Mouse (Mus musculus) midbrain, embryonic 12.5 days (tissue): ENCODE measurements around the gene Plcl1. TPM values are rescaled to one million over a fixed set of nuclear protein-coding genes. Genes with fewer than 3 reads are reported as not detected.

Experiments used
- ATAC-seq: fragments of 200-750 bp; cut with Nextera tagmentation; 2 replicates; pipeline ENCODE4 v1.8.0; 2017; ENCODE audit warnings: low read depth, moderate TSS enrichment, moderate library complexity; ENCODE audit not compliant: low FRiP score
- H3K27ac ChIP-seq: fragments of 300-500 bp; sonication (generic); replicated peaks from 2 replicates; pipeline ENCODE4 v1.5.1; 2016; ENCODE audit warnings: mild to moderate bottlenecking
- H3K27me3 ChIP-seq: fragments of 300-500 bp; sonication (generic); 2 replicates; pipeline ENCODE4 v1.6.1; 2016; ENCODE audit warnings: mild to moderate bottlenecking
- H3K36me3 ChIP-seq: fragments of 300-500 bp; sonication (generic); 2 replicates; pipeline ENCODE4 v1.6.1; 2016
- H3K4me1 ChIP-seq: fragments of 300-500 bp; sonication (generic); 2 replicates; pipeline ENCODE4 v1.6.1; 2016
- H3K4me2 ChIP-seq: fragments of 300-500 bp; sonication (generic); replicated peaks from 2 replicates; pipeline ENCODE4 v1.6.1; 2016; ENCODE audit warnings: mild to moderate bottlenecking, moderate library complexity
- H3K4me3 ChIP-seq: fragments of 300-500 bp; sonication (generic); 2 replicates; pipeline ENCODE4 v1.5.1; 2016; ENCODE audit warnings: mild to moderate bottlenecking
- H3K9ac ChIP-seq: fragments of 300-500 bp; sonication (generic); replicated peaks from 2 replicates; pipeline ENCODE4 v1.6.1; 2016; ENCODE audit warnings: mild to moderate bottlenecking, moderate library complexity
- H3K9me3 ChIP-seq: fragments of 300-500 bp; sonication (generic); 2 replicates; pipeline ENCODE4 v1.6.1; 2016; ENCODE audit warnings: mild to moderate bottlenecking
- WGBS: fragments of 180-500 bp; shearing (Covaris S2); methylation state at CpG from one replicate; pipeline ENCODE4 v1.1.7; 2016; 5-methylcytosine and 5-hydroxymethylcytosine counted together
- polyA plus RNA-seq: library from polyadenylated mRNA; unstranded; fragments of >200 nt; fragmentation: Nextera tagmentation; extraction: Ambion mirVana; gene quantifications from 2 replicates; pipeline ENCODE4 v1.2.1, GENCODE M21; 2016

Plcl1 gene
- polyA plus RNA-seq, result 2.2 and 3.6 TPM in 2 replicates

DNA sequence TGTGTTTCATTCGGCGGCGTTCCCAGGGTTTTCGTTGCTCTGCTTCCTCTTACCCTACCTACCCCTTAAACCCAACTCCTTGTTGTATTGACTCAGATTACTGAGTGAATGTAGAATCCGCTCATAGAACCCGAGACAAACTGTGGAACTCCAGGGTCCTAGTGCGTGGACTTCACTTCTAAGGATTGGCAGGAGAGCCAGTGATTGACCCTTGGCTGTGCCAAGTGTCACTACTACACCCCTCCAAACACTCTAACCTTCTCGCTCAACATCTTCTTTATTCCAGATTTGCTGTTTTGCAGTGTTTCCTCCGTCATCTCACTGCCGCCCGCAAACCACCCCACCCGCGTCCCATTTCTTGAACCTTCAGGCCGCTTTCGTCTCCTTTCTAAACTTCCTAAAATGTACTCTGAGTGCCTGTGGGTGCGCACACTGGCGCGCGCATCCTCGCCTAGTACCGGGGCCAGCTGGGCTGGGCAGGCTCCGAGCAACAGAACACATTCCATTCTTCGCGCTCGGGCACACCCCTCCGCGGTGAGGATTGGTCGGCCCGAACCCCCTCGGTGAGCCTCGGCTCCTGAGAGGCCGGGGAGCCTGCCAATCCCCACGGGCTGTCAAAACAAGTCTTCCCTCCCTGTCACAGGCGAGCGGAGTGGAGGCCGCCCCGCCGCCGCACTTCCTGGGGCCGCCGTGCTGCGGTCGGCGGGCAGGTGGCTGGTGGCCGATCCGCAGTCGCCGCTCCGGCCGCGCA, at the start of gene Plcl1:
Gene Plcl1, plus strand, starts transcription at position 650 of the 751 bp plus-strand sequence.
- peaks cover 14% of the 10 kb centered on the region for H3K4me1 ChIP-seq
- H3K4me2 ChIP-seq, result peak within 1 kb of the TSS; percentile 96
- 4% methylated on average over 50 of the region's 51 CpGs for WGBS
- peak within 1 kb of the TSS; percentile 74 for H3K4me3 ChIP-seq
- ATAC-seq, result peak; percentile 99
- no peaks in the 10 kb centered on the region for H3K9me3 ChIP-seq
- no peaks in the 10 kb centered on the region for H3K36me3 ChIP-seq
- H3K27ac ChIP-seq, result peak within 1 kb of the TSS; percentile 76
- H3K9ac ChIP-seq, result peak within 1 kb of the TSS; percentile 69
- H3K27me3 ChIP-seq, result peaks cover 21% of the 10 kb centered on the region

DNA sequence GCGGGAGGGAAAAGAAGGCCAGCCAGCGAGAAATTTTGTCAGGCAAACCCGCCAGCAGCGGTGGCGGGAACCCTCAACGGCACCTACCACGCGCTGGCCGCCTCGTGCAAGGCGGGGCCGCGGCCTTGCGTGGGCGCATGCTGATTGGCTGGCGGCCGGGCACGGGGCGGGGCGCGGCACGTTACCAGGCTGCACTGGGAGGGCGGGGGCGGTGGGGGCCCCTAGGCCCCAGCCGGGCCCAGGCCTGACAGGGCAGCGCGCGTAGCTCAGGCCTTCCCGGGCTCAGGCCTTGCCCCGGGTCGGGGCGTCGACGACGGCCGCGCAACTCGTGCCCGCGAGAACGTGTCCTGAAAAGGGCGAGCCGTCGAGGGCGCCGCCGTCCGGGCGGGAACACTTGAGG, 43.1 kb upstream of the Plcl1 start:
- WGBS, result 52% methylated on average over 44 of the region's 49 CpGs

DNA sequence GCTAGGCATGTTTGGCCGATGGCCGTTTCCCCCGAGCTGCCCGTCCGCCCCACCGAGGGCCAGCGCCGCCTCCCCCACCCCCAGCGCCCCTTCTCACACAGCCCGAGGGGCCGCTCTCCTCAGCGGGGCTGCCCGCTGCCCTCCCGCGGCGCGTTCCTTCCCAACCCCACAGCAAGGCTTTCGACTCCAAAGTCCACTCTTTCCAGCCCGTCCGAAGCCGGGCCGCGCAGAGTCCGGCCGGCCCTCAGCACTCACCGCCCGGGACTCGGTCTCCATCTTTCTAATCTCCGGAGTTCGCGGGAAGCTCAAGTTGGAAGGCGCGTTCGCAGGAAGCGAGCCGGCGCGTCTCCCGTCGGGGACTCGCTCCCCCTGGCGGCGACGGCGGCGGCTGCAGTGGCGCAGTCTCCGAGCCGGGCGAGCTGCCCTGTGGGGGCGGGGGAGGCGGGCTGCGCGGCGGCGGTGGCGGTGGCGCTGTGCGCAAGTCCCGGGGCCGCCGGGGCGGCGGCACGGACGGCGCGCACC, 42.6 kb upstream of the Plcl1 start, which contains the start of gene Boll:
Gene Boll, minus strand, starts transcription at position 426 of the 522 bp plus-strand sequence.
- Histone ChIP-seq H3K4me1 (0 out of 2 replicates have a peak, but pooled peaks cover 6% of the 10 kb centered on the region), H3K36me3 (no peaks in the 10 kb centered on the region), H3K27ac (no peak within 1 kb of the TSS), H3K9me3 (0 out of 2 replicates have a peak, but pooled peaks cover 4% of the 10 kb centered on the region), H3K27me3 (peaks cover 21% of the 10 kb centered on the region), H3K4me3 (peak within 1 kb of the TSS; percentile 51), H3K4me2 (peak within 1 kb of the TSS; percentile 58), H3K9ac (no peak within 1 kb of the TSS)
- ATAC-seq, result peak; percentile 89
- WGBS, result 12% methylated on average over 67 of the region's 68 CpGs

More for the DNA sequence above, 43.1 kb upstream of the Plcl1 start:
- Histone ChIP-seq H3K27ac (no peak overlapping the region), H3K4me3 (peak overlapping the region; percentile 51), H3K9ac (no peak overlapping the region), H3K36me3 (no peaks in the 10 kb centered on the region), H3K9me3 (0 out of 2 replicates have a peak, but pooled peaks cover 4% of the 10 kb centered on the region), H3K4me1 (0 out of 2 replicates have a peak, but pooled peaks cover 6% of the 10 kb centered on the region), H3K27me3 (peaks cover 21% of the 10 kb centered on the region), H3K4me2 (peak overlapping the region; percentile 58)
- ATAC-seq, result peak; percentile 66

DNA sequence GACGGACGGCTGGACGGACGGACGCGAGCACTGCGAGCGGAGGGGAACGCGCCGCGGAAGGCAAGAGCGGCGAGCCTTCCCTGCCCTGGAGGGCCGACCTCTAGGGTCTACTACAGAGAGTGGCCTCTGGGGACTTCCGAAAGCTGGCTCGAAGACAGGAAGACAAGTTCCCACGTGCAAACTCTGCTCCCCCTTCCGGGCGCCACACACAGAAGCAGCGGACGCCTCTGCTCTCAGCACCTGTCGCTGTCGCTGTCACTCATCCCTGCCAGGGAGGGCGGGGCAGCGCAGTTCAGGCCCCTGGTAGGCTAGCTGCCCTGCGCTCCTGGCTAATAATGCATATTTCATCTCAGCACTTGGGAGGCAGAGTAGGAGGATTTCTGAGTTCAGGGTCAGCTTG, 42.1 kb upstream of the Plcl1 start:
- Histone ChIP-seq H3K27ac (no peak overlapping the region), H3K4me3 (peak overlapping the region; percentile 51), H3K9me3 (0 out of 2 replicates have a peak, but pooled peaks cover 4% of the 10 kb centered on the region), H3K9ac (no peak overlapping the region), H3K36me3 (no peaks in the 10 kb centered on the region), H3K4me1 (0 out of 2 replicates have a peak, but pooled peaks cover 6% of the 10 kb centered on the region), H3K27me3 (peaks cover 21% of the 10 kb centered on the region), H3K4me2 (peak overlapping the region; percentile 58)
- WGBS, result under 1% methylated on average over 13 of the region's 27 CpGs
- ATAC-seq, result peak; percentile 86

DNA sequence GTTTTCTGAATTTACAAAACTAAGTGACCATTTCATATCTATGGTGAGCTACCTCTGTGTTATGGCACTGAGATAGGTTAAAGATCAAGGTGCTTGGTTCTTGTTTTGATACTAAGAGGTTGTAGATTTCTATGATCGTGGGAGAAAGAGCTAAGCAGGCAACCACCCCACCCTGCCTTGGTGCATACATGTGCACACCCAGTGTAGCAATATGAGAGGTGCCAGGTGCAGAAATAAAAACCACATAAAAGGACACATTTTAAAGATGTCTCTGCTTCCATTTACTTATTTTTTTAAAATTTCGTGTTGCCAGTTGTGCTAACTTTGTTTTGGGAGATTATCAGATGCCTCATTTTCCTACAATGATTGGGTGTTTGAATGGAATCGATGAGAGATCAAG, 33.1 kb upstream of the Plcl1 start:
- Histone ChIP-seq H3K4me2 (no peak overlapping the region), H3K36me3 (no peaks in the 10 kb centered on the region), H3K4me1 (no peaks in the 10 kb centered on the region), H3K9me3 (no peaks in the 10 kb centered on the region), H3K27ac (no peak overlapping the region), H3K4me3 (no peak overlapping the region), H3K27me3 (no peaks in the 10 kb centered on the region), H3K9ac (no peak overlapping the region)
- WGBS, result 83% methylated on average over 3 of the region's 3 CpGs
- ATAC-seq, result no peak

DNA sequence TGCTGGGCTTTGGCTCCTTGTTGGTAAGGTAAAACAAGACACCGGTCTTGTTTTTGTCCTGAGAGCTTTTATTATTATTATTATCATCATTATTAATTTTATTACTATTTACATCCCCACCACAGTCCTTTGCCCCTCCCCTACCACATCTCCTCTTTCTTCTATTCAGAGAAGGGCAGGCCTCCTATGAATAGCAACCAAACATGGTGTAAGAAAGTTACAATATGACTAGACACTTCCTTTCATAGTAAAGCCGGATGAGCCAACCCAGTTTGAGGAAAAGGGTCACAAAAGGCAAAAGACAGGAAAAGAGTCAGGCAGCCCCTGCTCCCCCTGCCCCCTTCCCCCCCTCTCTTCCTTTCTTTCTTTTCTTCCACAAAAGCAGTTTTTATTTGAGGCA, 25.2 kb upstream of the Plcl1 start:
- Histone ChIP-seq H3K27me3 (no peaks in the 10 kb centered on the region), H3K9me3 (no peaks in the 10 kb centered on the region), H3K9ac (no peak overlapping the region), H3K4me3 (no peak overlapping the region), H3K4me2 (no peak overlapping the region), H3K4me1 (peaks cover 2% of the 10 kb centered on the region; the same call in 1 of the 2 replicates), H3K27ac (no peak overlapping the region), H3K36me3 (no peaks in the 10 kb centered on the region)
- no peak for ATAC-seq
- 88% methylated on average over 2 of the region's 2 CpGs for WGBS

DNA sequence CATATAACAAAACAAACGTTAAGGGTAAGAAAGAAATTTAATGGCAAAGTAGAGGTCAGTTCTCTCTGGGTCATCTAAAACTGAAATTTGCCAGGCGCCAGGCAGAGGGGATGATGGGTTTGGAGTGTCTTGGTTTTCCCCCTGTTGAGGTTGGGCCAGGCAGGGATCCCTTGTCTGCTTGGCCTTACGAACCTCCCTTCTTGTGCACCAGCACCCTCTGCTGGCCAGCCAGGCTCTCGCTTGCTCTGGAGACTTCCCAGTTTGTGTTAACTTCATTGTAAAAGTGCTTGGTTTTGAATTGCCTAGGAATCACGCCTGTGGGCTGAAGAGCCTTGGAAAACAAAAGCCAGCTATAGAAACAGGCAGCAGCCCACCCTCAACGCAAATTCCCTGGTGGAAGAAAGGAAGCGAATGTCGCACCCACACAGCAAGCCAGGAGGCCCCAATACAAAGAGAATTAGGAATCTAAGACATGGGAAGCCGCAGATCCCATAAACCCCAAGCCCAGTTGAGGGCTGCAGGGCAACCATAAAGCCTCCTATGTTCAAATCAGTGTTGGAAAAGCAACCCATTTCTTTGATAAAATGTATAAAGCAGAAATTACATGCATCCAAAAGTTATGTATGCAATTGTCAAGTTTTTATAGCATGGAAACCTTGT, 22.5 kb upstream of the Plcl1 start:
- no peak overlapping the region for H3K27ac ChIP-seq
- no peaks in the 10 kb centered on the region for H3K9me3 ChIP-seq
- peak; percentile 86 for ATAC-seq
- H3K4me3 ChIP-seq, result no peak overlapping the region
- no peak overlapping the region for H3K9ac ChIP-seq
- H3K27me3 ChIP-seq, result no peaks in the 10 kb centered on the region
- H3K4me1 ChIP-seq, result peaks cover 2% of the 10 kb centered on the region; the same call in 1 of the 2 replicates
- H3K36me3 ChIP-seq, result no peaks in the 10 kb centered on the region
- WGBS, result 8% methylated on average over 9 of the region's 9 CpGs
- no peak overlapping the region for H3K4me2 ChIP-seq

DNA sequence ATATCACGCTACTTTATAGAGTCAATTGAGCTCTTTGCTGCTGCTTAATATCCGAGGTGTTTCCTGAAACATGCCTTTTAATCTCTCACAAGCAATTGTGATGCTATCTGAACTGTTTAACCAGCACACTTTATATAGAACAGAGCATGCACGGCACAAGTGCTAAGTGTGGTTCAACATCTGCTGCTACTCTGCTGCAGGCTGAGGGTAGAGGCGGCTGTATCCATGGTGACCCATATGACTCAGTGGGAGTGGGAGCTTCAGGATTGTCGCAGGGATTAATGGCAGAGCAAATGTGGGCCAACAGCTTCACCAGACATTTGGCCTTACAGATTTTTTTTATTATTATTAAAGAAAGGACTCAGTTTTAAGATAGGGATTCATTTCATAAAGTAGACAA, 5.8 kb upstream of the Plcl1 start:
- no peaks in the 10 kb centered on the region for H3K9me3 ChIP-seq
- H3K36me3 ChIP-seq, result no peaks in the 10 kb centered on the region
- H3K27me3 ChIP-seq, result peaks cover 9% of the 10 kb centered on the region
- H3K4me1 ChIP-seq, result no peaks in the 10 kb centered on the region
- no peak overlapping the region for H3K27ac ChIP-seq
- 33% methylated on average over 5 of the region's 5 CpGs for WGBS
- ATAC-seq, result peak; percentile 79; the same call in 1 of the 2 replicates
- H3K4me2 ChIP-seq, result no peak overlapping the region
- no peak overlapping the region for H3K9ac ChIP-seq
- no peak overlapping the region for H3K4me3 ChIP-seq

DNA sequence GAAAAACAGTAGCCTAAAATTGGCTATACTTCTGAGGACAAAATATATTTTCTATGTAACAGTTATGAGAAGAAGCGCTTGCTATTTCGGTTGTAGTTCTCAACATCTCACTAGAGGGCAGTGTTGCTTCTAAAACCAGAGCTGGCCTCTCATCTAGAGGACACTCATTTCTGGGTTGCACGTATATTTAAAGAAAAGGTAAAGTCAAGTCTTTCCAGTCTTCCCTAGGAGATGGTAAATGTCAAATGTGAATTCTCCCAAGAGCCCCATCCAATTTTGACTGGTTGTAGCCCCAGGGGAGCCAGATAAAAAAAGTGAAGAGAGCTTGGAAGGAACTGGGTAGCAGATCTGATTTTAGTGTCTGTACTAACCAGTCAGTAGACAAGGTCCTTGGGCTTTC, 1.3 kb upstream of the Plcl1 start:
- H3K4me3 ChIP-seq, result no peak overlapping the region
- no peak overlapping the region for H3K9ac ChIP-seq
- peak overlapping the region; percentile 96 for H3K4me2 ChIP-seq
- H3K4me1 ChIP-seq, result peaks cover 14% of the 10 kb centered on the region
- no peaks in the 10 kb centered on the region for H3K9me3 ChIP-seq
- peaks cover 21% of the 10 kb centered on the region for H3K27me3 ChIP-seq
- no peak overlapping the region for H3K27ac ChIP-seq
- ATAC-seq, result no peak
- WGBS, result 3% methylated on average over 3 of the region's 3 CpGs
- no peaks in the 10 kb centered on the region for H3K36me3 ChIP-seq

DNA sequence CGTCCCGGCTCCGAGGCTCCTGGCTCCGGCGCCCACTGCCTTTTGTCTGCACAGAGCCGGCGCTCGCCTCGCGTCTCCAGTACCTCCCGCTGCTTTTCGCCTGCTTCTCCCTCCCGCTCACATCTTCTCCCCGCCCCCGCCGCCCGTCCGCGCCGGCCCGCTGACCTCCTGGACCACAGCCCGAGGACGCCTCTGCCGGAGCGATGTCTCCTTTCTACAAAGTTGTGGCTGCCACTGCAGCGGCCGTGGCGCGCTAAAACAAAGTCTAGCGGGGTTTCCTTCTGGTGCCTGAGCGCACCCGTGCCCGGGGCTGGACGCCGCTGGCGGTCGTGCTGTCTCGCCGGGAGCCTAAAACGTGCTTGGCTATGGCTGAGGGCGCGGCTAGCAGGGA, 297 bp downstream of the Plcl1 start:
- Histone ChIP-seq H3K9ac (peak overlapping the region; percentile 69), H3K4me2 (peak overlapping the region; percentile 96), H3K9me3 (no peaks in the 10 kb centered on the region), H3K4me3 (peak overlapping the region; percentile 74), H3K27me3 (peaks cover 21% of the 10 kb centered on the region), H3K36me3 (no peaks in the 10 kb centered on the region), H3K4me1 (peaks cover 14% of the 10 kb centered on the region), H3K27ac (peak overlapping the region; percentile 76)
- 2% methylated on average over 42 of the region's 42 CpGs for WGBS
- ATAC-seq, result peak; percentile 63

DNA sequence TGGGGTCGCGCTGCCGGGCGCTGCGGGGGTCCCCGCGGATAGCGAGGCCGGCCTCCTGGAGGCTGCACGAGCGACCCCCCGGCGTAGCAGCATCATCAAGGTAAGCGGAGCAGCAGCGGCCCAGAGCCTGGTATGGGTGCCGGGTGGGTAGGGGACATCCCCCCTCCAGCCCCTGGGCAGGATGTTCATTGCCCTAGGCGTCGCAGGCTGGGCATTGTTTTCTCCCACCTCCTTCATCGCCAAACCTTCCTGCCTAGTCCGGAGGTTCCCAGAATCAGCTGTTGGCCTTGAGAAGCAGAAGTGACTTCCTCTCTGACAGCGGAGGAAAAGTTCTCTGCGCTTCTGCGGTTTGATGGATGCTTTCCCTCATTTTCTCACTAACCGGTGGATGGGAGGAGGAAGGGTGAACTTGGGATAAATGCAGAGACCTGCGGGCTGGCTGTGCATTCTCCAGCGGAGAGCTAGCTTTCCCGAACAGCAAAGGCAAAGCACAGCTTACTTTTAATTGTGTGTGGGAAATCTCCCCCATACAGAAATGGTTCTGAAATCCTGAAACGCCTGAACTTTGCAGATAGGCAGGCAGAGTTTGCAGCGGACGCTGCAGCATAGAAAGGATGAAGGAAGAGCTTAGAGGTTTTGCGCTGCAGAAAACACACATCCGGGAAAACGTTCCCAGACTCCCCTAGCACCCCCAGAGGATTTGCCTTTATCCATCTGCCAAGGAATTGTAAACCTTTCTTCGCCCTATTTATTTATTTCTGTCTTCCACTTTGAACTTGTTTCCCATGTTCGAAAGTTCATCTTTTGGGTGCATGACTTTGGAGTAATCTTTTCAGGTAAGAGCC, 1.0 kb downstream of the Plcl1 start:
- H3K4me1 ChIP-seq, result peaks cover 14% of the 10 kb centered on the region
- H3K4me3 ChIP-seq, result peak overlapping the region; percentile 74
- WGBS, result 4% methylated on average over 33 of the region's 35 CpGs
- peak overlapping the region; percentile 96 for H3K4me2 ChIP-seq
- H3K9me3 ChIP-seq, result no peaks in the 10 kb centered on the region
- peak overlapping the region; percentile 69 for H3K9ac ChIP-seq
- H3K27me3 ChIP-seq, result peaks cover 21% of the 10 kb centered on the region
- no peaks in the 10 kb centered on the region for H3K36me3 ChIP-seq
- peak overlapping the region; percentile 76 for H3K27ac ChIP-seq
- peak; percentile 24 for ATAC-seq
